In genomic region chr19:24187791-24188190, GRCm38 (mm10) we compare ENCODE assay signal across 21 mouse cellular contexts.
"Had no signal": no experiment of that assay in that cellular context is flagged by ENCODE, and none has a peak within 500 bp of the region (broad histone marks: within the 10 kb centered on the region; RNA-seq: fewer than 3 reads in every experiment).

No protein-coding gene starts in this region.

- H3K9ac ChIP-seq: forebrain, postnatal 0 days; hindbrain, embryonic 13.5 days; hindbrain, embryonic 15.5 days; limb, embryonic 12.5 days had no signal

- H3K27me3 ChIP-seq: hindbrain, embryonic 13.5 days; hindbrain, embryonic 15.5 days; limb, embryonic 12.5 days had no signal

- H3K9me3 ChIP-seq: hindbrain, embryonic 13.5 days; hindbrain, embryonic 15.5 days; limb, embryonic 10.5 days; limb, embryonic 12.5 days had no signal

- H3K4me3 ChIP-seq: heart, adult 2 months; hindbrain, embryonic 13.5 days; hindbrain, embryonic 15.5 days; layer of hippocampus, adult 2 months; left cerebral cortex, adult 2 months; limb, embryonic 10.5 days; limb, embryonic 12.5 days had no signal

- H3K36me3 ChIP-seq: hindbrain, embryonic 13.5 days; hindbrain, embryonic 15.5 days; limb, embryonic 10.5 days; limb, embryonic 12.5 days had no signal

- ATAC-seq: forebrain, postnatal 0 days; hindbrain, postnatal 0 days; intestine, embryonic 16.5 days had no signal

- DNase-seq: forebrain, postnatal 0 days; gastrocnemius, postnatal 14 days; gastrocnemius, postnatal 36 days; heart, adult 11 months; heart, adult 2 months; heart, postnatal 14 days; heart, postnatal 36 days; kidney, adult 11 months; kidney, adult 2 months; kidney, postnatal 10 days; kidney, postnatal 25 days; kidney, postnatal 4 days had no signal

- H3K27ac ChIP-seq: heart, adult 2 months; hindbrain, embryonic 13.5 days; hindbrain, embryonic 15.5 days; hindbrain, postnatal 0 days; layer of hippocampus, adult 2 months; left cerebral cortex, adult 2 months; limb, embryonic 10.5 days; limb, embryonic 12.5 days had no signal

- H3K4me1 ChIP-seq: hindbrain, embryonic 13.5 days; hindbrain, embryonic 15.5 days; limb, embryonic 10.5 days; limb, embryonic 12.5 days had no signal

- H3K4me2 ChIP-seq: heart, embryonic 11.5 days; hindbrain, embryonic 13.5 days; hindbrain, embryonic 15.5 days; limb, embryonic 12.5 days had no signal
